Mouse (Mus musculus): ENCODE results near the gene Itpr1.

- TF ChIP-seq CTCF (IDR thresholded peaks at IDR 0.05; ENCODE audit: low read depth, low read length) (no peak), POLR2A (IDR thresholded peaks at IDR 0.05; ENCODE audit: extremely low read depth, insufficient read depth, low read length) (no peak)
Measured at GRCm38 (mm10) chr6:108540441-108540840, 327.5 kb downstream of the Itpr1 start.
